Mouse (Mus musculus) v-Abl transformed pro-B cells (cell line): Measurements from ENCODE around the gene Hmga2.
"Not testable (repeated sequence)": the region's sequence is repeated elsewhere in the genome, so short reads cannot be mapped to it uniquely, and the experiment has no call there.

Source experiments
- in situ Hi-C, 2 experiments: fragments of 400-800 bp; cut with MboI; formaldehyde crosslinking; loops; one replicate each; pipeline ENCODE4 v1.15.1; 2025; ENCODE audit not compliant: unreplicated experiment in 2 of 2

The Hmga2 gene

DNA sequence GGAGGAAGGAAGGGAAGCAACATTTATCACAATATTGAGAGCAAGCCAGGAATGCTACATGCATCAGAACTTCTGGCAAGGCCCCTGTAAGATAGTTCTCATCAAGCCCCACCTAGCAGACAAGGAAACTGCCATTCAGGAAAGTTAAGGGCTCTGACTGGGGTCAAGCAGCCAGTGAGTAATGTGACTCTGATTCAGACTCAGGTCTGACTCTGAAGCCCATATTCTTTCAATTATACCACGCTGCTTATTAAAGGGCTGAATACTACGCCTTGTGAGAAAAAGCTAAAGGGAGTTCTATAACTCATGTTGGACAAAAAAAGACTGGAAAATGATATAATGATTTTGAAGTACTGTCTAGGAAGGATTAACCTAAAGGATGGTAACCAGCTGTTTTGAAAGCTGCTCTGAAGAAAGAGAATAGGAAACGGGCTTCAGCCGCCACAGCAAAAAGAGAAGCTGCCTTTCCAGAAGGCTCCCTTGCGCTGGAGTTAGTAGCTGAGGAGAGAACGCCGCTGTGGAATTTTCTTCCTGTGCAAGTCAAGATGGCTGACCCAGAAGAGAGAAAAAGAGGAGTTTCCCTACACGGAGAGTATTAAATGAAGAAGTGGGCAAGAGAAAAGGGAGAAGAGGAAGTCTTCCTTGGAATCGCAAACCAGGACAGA is 76.3 kb downstream of the Hmga2 start:
- in situ Hi-C loops = no loop called here

DNA sequence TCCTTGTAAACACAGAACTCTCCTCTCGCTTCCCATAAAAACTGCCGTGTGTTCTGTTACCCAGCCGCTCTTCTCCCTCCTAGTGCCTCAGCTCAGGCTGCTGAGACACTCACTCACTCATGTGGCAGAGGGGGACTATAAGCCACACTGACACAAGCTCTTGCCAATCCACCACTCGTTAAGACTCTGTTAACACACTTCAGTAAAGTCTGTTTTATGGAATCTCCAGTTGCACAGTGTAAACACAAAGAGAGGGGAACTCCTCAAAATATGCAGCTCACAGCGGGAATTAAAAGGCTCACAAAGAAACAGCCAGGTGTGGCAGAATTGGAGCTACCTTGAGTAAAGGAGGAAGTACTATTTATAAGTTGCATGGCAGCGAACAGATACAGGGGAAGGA is 77.5 kb downstream of the Hmga2 start:
- in situ Hi-C loops = no loop called here

DNA sequence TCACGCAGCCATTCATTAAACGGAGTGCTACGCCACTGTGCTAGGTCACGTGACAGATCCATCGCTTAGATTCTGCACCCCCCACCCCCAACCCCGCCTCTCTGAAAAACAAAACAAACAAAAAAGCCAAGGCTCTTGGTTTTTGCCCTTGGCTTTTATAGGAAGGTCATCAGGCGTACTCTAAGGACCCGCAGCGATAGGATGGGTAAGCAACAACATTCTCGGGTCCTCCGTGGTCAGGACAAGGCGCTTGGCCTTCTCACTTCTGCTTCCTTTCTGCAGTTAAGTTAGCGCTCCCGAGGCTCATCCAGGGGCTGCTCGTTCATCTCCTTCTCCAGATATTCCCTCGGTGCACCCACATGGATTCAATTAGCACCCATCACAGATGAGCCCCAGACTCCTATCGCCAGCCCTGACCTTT is 79.0 kb downstream of the Hmga2 start:
- in situ Hi-C loops = no loop called here

DNA sequence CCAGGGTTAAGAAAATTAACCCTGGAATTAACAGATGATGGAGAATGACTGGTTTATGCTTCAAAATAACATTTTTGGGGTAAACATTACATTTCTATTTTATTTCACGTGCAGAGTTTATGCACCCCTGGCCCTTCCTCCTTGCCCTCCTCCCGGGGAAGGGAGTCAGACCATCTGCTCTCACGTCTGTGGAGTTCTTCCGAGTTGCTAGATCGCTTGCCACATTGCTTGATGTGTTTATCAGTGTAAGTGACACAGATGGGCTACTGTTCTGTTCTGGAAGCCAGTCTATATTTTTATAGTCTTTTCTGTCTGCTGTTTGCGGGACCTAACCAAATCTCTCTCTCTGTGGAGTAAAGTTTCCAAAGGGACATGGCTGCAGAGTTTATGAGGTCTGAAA is 80.7 kb downstream of the Hmga2 start:
- in situ Hi-C loops = no loop called here

DNA sequence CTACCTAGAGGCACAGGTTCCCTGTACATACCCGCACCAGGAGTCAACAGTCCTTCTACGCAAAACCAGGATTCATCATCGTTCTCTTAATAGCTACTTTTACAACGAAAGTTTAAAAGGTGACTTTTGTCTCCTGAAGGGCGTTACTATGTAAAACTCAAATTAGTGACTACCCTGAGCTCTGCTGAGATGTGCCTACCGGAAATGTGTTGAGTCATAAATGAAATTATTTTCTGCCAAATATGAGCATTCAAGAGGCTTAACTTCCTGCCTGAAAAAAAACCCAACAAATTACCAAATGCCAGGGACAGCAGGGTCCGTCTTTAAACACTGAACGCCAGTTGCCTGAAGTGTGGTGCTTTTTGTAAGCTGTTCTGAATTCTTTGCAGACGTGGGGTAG is 81.5 kb downstream of the Hmga2 start:
- in situ Hi-C loops = no loop called here

DNA sequence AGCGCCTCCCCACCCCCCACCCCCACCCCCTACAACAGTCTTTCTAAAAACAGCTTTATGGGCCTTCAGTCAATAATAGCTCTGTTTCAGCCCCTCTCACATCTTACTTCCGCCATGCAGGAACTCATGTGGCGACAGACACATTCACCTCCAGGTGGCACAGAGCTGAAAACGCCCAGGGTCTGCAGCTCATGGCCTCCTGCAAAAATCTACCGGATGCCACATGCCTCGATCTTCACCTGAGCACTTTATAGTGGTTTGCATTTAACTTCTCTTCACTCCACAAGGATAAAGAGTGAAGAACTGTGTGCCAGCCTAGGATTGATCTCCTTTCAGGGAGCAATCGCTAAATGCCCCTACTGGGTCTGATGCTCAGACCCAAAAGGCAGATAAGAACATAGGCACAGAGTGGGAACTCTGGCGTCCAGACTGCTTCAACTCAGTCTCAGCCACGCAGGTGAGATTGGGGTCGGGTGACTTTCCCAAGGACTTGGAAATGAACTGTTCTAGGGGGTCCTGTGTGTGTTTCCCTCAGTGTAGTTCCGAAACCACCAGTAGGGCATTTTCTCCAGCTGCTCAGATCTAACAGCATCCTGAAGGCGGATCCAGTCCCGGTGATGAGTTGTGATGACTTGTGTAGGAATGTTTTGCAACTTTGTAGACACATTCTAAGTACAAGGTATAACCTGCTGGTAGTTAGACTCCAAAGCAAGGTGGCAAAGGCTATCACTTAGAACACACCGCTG is 84.1 kb downstream of the Hmga2 start:
- in situ Hi-C loops = no loop called here

DNA sequence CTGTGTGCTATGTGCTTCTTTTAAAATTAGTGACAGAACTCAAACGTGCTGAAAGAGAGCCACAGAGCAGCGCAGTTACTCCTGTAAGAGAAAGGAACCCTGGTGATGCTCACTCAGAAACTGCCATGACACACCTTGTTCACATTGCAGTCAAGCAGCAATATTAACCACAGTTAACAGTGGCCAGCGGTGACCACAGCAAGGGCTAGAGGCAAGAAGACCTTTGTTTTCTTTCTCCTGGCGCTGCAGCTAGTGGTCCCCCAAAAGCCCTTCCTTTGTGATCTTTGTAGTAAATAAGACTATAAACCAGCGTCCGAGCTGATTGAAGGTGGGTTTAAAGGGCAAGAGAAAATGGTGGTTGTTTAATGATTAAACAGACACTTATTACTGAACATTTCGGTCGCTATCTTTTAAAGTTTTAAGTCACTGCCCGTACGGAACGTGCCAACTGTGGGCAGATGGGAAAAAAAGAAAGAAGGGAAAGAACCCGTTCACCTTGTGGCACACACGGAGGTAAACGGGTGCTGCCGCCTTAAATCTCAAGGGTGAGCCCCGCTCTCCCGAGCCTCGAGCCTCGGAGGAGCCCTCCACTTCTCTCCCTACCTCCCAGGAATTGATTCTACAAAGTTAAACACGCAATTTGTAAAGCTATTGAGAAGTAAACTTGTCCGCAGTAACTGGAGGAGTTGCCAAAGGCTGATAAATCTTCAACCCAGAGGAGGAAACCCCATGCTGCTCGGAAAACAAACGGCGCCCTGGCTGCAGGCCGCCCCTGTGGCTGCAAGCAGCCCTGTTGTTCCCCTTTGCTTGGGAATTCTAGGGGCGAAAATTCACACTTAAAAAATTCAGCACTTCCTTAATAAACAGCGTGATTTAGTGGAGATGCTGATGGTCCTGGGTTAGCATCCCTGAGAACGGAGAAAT is 85.1 kb downstream of the Hmga2 start:
- in situ Hi-C loops = no loop called here

DNA sequence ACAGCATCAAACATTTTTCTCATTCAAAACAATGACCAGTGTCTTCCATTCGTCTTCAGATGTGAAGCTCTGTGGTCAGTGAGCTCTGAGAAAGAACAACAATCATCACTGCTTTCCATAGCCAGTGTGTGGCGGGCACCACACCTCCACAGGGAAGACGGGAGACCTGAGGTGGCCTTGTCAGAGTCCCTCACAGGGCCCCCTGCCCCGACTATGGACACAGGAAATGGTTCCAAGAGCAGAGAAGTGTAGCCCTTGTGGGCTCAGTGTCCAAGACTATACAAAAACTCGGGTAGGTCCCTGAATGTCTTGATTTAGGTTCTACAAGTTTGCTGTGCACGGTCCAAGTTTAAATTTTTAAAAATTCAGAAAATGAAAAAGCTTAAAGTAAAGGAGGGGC is 86.6 kb downstream of the Hmga2 start:
- in situ Hi-C loops = no loop called here

DNA sequence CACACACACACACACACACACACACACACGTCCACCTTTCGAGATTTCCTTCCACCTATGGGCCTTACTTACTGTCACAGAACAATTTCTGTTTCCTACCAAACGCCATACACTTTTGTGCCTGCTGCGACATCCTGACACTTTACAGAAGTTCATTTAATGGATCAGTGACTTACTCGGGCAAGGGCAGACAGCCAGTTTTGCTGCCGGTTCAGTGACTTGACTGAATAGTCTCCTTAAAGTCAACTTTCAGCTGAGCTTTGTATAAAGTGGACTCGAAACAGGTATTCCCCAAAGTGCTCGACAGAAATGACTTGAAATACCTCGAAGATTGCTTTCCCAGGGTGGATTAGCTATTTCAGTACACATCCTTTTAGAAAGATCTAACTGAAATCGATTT is 87.3 kb downstream of the Hmga2 start:
- in situ Hi-C loops = no loop called here

DNA sequence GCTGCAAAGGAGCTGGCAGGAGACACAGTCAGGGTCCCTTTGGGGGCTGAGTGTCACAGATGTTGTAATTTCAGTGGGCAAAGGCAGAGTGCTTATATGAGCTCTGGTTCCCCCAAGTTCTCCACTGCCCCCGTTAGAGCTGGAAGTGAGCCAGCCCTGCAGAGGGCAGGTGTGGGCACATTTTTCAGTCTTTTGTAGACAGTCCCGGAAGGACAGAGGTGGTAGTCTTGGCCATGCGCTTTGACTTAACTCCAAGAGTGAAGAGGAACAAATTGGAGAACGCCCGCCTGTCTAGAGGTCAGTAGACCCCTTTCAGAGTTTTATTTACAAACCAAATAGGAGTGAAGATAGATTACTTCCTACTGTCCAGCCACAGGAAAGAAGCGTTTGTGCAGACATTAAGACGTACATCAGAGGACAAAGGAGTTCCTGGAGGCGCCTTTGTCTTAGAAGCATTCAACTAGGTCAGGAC is 87.8 kb downstream of the Hmga2 start:
- in situ Hi-C loops = no loop called here

DNA sequence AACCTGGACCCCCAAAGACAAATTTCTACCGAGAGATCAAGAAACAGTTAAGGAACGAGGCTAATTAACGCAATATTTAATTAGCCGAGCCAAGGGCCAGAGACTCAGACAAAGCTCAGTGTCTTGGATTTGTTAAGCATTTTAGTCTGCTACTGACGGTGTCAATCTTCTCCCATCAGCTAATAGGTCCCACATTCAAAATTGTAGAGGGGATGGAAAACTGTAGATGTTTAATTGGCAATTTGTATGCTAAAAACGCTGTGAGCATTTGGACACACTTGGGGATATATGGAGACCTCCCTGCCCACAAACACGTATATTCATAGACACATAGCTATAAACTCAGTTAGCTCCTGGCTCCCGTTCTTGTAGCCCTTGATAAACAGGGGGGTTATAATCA is 89.2 kb downstream of the Hmga2 start:
- in situ Hi-C loops = no loop called here

DNA sequence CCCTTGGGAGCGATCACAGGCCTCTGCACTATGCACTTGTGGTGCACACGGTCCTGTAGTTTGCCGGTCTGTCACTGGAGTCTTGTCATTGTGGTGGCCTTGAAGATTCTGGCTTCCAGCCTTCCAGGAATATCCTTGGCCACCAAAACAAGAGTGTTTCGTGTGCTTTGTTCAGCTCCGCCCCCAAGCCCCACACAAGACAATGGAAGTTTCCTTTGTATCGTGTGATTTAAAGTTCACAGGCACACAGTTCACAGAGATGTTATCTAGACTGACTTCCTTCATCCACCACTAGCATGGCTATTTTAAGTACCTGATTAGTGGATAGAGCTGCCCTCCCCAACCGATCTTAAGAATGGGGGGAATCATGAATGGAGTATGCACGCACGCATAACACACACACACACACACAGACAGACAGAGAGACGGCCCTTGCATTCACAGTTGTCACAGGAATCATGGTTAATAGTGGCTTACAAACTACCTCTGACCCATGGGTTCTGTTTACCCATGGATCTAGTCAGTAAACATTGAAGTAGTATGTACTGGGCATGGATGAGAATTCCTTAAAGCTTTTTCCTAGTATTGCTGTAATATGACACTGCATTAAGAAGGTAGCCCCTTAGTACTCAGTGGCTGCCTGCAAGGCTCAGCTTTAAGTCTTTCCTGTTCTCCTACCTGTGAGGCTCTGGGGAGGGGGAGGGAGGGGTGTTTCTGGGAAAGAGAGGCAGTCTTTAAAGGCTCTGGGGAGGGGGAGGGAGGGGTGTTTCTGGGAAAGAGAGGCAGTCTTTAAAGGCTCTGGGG is 91.3 kb downstream of the Hmga2 start:
- in situ Hi-C loops = no loop called here

DNA sequence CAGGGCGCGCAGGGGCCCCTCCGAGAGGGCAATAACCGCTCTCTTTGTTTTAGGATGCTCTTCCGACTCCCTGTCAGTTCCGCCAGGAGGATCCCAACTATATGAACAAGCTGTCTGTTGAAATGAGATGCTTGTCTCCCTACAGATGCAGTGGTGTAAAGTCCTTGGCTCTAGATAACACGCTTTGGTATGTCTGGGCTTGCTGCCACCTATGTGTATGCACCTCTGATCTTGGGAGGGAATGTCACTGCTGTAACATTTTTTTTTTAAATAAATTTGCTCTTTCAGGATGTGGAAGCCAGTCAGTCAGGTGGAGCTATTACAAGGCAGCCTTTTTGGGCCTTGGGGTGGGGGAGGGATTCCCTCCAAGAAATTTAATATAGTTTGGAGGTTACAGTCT is 92.2 kb downstream of the Hmga2 start:
- in situ Hi-C loops = no loop called here

DNA sequence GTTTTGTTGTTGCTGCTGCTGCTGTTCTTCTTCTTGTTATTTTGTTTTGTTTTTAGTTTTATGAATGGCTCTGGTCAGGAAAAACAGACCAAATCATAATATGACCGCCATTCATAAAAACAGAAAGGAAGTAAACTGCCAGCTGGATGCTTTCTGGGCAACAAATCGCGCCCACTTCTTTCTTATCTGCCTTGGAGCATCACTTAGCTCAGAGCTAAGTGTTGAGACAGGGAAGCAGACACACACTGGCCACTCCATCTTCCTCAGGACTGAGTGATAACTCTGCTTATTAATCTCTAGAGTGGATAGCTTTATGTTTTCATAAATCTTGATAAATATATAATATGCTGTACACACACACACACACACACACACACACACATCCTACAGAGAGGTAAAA is 98.5 kb downstream of the Hmga2 start:
- in situ Hi-C loops = no loop called here

DNA sequence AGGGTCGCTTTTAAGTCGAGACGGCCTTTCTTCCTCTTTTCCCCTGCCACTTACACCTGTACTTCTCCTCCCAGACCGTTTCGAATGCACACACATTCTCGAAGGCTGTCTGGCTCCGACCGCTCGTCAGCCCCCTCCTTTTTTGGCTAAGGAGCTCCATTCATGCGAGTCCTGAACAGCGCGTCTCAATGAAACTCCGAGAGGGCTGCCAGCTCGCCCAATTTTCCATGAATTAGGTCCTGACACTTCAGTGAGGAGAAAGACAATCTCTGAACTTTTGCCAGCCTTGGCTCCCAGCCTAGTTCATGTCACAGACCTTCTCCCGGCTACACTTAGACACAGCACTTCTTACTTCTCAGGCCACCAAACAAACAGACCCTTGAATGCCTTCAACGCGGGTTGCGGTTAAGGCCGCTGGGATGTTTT is 98.9 kb downstream of the Hmga2 start:
- in situ Hi-C loops = no loop called here

DNA sequence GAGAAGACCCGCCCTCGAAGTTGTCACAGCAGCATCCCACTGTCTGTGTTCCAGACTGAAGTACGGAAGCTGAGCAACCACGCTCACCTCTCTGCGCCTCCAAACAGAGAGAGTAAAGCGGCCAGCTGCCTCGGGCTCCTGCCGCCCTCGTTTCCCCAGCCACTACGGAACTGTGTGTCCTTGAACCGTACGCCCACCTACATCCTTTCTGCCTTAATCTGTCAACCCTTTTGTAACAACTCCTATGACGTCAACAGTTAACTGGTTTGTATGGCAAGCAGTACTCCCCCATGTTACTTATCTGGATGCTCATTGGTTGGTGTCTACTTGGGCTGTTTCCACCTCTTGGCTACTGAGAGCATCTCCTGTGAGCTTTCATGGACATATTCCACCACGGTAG is 100.8 kb downstream of the Hmga2 start:
- in situ Hi-C loops = no loop called here

DNA sequence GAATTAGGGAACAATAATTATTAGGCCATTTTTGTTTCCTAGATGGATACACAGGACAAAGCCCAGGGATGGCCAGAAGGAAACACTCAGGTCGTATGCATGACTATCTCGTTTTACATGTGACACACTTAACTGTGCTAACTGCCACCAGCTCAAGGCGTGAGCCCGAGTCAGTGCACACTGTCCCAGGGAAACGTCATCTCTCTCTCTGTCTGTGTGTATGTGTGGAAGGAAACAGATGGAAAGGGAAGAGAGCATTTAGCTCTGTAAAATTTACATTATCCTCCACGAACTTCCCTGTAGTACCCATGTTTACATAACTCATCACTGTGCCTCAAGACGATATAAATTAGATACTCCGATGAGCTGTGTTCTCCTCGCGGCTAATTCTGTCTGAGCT is 105.1 kb downstream of the Hmga2 start:
- in situ Hi-C loops = no loop called here

DNA sequence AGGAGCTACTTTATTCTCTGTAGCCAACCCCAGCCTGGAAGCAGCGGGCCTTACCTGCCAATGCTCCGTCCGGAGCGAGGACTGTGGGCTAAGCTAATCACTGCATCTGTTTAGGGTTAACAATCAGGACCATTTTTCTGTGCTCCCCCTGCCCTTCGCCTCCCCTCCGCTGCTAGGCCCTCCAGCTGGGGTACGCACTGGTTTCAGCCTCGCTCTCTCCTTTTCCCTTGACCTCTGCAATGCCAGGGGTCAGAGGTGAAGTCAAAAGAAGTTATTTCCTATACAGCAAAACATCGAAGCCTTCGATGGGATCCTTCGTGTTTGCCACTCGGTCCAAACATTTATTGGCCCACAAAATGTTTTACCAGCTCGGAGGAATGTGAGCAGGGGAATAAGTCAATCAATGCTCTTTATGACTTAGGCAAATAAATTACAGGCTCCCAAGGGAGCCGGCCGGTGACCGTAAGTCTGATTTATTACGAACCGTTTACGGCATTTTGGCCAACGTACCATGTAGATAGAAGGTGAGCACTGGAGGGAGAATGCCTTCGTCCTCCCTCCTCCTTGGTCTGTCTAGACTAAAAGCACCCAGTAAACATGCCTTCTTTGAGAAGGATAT is 107.0 kb downstream of the Hmga2 start:
- in situ Hi-C loops = no loop called here

DNA sequence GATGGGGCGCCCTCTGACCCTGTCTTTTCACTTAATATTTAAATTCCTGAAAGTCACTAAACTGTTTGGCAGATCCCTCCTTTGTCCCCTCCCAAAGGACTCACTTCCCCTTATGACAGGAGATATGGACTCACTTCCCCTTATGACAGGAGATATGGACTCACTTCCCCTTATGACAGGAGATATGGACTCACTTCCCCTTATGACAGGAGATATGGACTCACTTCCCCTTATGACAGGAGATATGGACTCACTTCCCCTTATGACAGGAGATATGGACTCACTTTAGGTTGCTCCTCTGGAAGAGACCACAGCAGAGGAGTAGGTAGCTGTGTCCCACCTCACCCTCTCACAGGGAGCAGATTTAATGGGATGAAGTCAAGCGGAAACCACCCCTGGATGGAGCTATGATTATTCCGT is 110.1 kb downstream of the Hmga2 start:
- in situ Hi-C loops = not testable (repeated sequence)
